Mouse (Mus musculus) spleen, adult 2 months (tissue): ENCODE measurements around the gene Arntl.

Source experiments
- CTCF ChIP-seq: fragments of 200-500 bp; IDR thresholded peaks from 2 replicates; pipeline ENCODE4 v1.5.1; 2011; ENCODE audit warnings: mild to moderate bottlenecking, inconsistent platforms; ENCODE audit not compliant: insufficient read depth, insufficient read length, insufficient replicate concordance; ENCODE audit errors: extremely low read depth
- POLR2A ChIP-seq: fragments of 200-500 bp; IDR thresholded peaks from 2 replicates; pipeline ENCODE4 v1.6.1; 2011; ENCODE audit warnings: low read depth, low read length, inconsistent platforms

DNA sequence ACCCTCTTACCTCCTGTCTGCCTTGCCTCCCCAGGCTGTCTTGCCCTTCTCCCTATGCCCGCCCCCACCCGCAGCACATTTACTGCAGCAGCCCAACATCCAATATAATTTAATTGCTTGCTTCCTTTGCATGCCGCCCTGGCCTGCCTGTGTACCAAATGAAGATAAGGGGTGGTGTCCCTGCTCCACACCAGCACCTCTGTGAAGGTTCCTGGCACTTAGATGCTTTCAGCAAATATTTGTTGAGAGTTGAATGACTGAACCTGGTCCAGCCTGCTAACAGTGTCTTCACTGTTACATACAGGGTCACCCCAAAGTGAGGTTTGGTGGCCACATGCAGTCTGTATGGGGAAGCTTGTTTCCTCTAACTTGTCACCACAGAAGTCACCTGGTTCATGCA, 54.4 kb downstream of the Arntl start:
- TF ChIP-seq CTCF (no peak), POLR2A (no peak)
